Mouse (Mus musculus) lung, postnatal 0 days (tissue): ENCODE results near the gene B3glct.

ENCODE experiments used
- CTCF ChIP-seq: IDR thresholded peaks from 2 replicates; pipeline ENCODE4 v1.5.1; 2016; ENCODE audit warnings: antibody characterized with exemption, mild to moderate bottlenecking
- EP300 ChIP-seq: IDR thresholded peaks from 2 replicates; pipeline ENCODE4 v1.6.1; 2016; ENCODE audit warnings: antibody characterized with exemption, mild to moderate bottlenecking, control low read depth

GRCm38 (mm10) chr5:149776038-149776437, 98.0 kb downstream of the B3glct start:
- TF ChIP-seq CTCF (no peak), EP300 (no peak)
